Mouse (Mus musculus) neural tube, embryonic 10.5 days (tissue): ENCODE measurements at regions not wholly inside any gene's neighbourhood (a gene's known extent, or its start where the extent isn't known, plus 50 kb on each side); places are given as distances from the start of the nearest gene placed in this dataset.

Source experiments
- DNase-seq: peaks from one replicate; pipeline ENCODE4 v3.0.0-alpha.2; 2017; ENCODE audit warnings: low spot score; ENCODE audit errors: extremely low spot score

GRCm38 (mm10) chr10:19533846-19534245 is 57.9 kb upstream of the Ifngr1 start:
- no peak for DNase-seq
